Mouse (Mus musculus) cerebellum, adult 8-10 months (tissue): Measurements from ENCODE around the gene Mtfp1.

ENCODE experiments used
- DNase-seq: peaks from one replicate; pipeline ENCODE4 v3.0.0; 2022

Mtfp1 gene

DNA sequence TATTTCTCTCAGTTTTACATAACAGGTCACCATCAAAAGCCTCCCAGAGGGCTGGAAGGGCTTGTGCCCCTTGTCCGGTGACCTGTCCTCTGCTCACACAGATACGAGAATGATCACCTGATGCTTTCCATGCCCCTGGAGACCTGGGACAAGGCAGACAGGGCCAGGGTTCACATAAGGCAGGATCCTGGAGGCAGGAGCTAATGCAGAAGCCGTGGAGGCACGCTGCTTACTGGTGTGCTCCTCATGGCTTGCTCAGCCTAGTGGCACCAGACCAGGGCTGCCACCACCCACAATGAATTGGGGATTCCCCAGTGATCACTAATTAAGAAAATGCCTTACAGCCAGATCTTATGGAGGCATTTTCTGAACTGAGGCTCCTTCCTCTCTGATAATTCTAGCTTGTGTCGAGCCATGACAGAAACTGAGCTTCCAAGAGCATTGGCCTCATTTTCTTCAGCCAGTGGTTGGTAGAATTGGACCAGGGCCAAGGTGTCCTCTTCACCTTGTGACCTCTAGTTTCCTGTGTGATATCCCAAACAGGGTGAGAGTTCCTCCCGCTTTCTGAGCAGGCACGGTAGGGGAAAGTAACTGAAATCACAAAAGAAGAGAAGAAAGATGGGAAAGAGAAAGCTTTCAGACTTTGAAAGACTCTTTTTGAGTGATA, 16.8 kb downstream of the Mtfp1 start:
- DNase-seq, result no peak

DNA sequence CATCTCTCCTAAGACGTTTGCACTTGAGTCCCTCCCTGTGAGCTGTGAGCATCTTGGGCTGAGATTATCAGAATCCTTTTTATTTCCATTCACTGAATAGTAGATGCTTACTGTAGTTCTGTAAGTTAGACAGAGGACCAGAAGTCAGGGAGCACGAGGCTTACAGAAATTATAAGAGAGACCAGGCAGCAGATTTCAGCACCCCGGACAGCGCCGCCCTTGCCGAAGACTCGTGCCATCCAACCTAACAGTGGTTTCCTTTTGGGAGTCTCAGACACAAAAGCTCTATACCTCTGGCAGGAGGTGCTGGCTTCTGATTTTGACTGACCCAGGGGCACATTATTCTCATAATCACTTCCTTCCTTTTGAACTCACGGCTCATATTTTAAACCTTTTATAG, 18.6 kb downstream of the Mtfp1 start:
- no peak for DNase-seq

DNA sequence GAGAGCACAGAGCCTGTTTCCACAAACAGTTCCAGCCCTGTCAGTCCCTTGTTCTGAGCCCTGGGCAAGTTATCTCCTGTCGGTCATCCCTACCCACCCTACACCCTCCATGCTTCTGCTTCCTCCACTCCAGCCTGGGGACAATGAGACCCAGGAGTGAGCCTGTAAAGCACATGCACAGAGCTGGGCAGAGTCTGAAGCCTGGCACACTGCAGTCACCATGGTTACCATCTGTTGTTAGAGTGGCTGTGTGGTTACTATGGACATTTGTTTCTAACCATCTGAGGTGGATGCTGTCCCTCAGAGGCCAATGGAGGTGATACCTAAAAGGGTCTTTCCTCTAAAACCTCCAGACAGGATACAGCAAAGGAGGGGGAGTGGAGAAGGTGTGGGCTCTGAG, 25.6 kb downstream of the Mtfp1 start:
- no peak for DNase-seq

DNA sequence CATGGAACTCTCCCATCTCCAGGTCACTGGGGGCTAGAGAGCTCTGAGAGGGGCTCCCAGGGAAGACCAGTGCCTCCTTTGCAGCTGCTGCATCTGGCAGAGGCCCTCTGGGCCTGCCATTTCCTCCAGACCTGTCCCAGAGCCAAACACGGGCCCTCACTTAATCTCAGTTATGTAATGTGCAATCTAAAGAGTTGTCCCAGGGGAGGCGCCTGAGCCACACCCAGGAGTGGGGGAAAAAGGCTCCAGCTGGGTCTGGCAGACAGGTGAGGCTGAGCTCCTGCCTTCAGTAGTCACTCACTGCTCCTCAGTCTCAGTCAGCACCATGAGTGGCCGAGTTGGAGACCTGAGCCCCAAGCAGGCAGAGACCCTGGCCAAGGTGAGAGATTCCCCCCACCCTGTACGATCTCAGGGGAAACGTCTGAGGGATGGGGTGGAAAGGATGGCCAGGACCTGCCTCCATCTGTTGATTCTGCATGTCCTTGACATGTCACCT, 30.6 kb downstream of the Mtfp1 start, which contains the start of gene Sec14l3:
Sec14l3 (plus strand) TSS at position 215 of the 496 bp plus-strand sequence.
- no peak for DNase-seq

DNA sequence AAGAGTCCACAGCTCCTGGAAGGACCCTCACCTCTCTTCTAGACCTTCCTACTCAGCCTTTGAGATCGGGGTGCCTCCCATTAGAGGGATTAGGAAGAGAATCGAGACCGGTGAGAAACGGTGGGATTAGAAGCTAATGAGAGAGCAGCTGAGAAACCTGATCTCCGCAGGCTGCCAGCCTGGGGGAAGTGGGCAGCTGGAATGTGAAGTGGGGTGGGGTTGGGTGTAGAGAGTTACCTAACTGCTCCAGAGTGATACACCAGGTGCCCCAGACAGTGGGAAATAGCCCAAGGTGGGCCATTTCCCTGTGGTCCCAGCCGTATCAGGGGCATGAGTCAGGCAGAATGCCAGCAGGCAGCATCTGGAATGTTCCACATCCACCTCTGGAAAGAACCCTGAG, 32.3 kb downstream of the Mtfp1 start:
- DNase-seq, result no peak

DNA sequence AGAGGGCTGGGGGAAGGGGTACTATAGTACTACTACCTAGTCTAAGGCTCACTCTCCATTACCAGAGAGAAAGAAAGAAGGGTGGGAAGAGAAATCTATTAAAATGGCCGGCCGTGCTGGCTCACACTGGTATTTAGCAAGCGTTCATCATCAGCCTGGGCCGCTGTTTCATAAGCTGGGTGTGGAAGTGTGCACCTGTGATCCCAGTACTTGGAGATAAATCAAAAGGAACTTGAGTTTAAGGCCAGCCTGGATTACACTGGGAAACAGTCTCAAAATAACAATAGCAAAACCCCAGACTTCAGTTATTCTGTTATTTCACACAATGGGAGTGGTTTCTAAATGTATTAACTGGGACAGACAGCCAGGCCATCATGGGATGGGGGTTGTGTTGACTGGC, 32.7 kb downstream of the Mtfp1 start:
- DNase-seq, result no peak

DNA sequence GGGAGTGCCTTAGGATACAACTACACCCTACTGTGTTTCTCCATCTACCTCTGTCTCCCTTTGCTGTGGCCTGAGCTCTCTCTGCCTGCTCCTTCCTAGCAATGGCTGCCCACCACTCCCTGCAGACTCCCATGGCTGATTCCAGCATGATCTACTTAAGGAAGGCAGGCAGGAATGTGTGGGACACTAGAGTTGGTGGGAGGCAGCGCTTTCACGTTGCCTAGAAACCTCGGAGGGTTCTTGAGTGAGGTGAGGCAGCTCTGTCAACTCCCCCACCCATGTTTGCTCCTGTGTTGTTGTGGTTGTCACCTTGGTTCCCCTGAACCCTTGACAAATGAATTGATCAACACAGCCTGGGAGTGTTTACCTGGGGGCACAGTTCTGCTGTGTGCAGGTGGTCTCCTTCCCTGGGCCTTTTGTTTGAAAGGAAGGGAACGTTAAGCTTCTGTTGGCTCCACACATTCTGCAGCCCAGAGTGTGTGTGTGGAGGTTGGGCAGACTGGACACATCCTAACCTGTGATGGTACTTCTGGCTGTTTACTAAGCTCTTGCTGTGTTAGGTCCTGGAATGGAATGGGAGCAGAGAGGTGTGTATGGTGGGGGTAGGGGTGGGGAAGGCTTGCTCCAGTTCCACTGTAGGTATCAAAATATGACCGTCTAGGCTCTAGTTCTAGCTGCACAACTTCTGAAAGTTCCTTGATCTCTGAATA, 34.2 kb downstream of the Mtfp1 start:
- DNase-seq, result no peak

DNA sequence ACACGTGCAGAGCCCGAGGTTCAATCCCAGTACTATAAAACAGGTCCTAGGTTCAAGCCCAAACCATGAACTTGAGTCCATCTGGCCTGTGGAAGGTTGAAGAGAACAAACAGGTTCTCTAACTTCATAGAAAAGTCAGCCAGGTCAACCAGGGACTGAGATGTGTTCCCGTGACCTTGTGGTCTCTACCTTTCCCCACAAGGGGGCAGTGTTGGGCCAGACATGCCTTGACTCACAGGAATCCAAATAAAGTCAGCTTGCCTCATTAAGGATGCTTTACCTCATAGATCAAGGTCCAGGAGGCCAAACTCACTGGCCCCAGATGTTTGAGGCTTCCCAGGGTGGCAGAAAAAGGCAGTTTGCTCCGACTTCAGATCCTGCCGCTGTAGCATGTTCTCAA, 41.7 kb downstream of the Mtfp1 start:
- peak; percentile 64 for DNase-seq

DNA sequence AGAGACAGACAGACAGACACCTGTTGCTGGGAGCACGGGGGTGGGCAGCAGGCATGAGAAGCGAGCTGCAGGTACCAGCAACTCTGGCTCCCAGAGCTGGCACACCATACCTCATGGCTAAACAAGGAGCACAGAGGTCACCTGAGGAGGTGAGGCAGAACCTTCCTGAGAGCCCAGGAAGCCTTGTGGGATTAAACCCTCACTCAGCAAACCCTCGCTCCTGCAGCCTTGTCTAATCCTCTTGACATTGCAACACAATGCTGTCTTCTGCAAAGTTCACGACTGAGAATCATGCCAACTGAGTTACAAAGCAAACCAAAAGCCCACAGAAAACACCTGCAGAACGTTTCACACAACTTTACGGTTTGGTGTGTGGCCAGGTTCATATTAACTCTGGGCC, 46.8 kb downstream of the Mtfp1 start:
- no peak for DNase-seq

DNA sequence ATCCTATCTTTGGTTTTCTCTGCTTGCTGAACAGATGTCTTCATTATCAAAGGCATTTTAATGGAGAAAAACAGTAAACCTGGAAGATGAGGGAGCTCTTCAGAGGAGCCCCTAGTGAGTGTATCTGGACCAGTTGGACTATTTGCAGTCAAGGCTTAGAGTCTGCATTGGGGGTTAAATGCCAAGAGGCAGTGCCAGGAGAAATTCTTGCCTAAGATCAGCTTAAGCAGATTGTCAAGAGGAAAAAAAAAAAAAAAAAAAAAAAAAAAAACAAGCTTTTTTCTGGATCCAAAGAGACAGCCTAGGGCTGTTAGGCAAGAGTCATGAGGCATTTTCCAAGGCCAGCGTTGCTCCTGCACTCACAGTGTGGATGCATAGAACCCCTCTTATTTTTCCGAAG, 47.5 kb downstream of the Mtfp1 start:
- DNase-seq, result no peak

DNA sequence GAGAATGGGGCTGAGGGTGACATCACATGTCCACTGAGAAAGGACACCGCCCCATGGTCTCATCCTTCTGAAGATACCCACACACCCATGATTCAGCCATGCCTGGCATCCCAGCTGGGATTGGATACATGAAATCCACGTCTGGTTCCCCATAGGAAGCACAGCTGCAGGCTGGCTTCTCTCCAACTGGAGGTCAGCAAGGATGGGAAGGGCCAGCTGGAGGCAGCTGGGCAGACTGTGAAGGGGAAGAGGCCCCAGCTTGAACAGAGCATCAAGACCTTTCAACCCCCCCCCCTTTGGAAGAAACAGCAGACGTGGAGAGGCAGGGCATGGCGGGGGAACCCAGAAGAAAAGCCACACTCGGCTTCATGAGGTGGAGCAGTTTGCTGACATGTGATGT, 48.7 kb downstream of the Mtfp1 start:
- DNase-seq, result no peak

DNA sequence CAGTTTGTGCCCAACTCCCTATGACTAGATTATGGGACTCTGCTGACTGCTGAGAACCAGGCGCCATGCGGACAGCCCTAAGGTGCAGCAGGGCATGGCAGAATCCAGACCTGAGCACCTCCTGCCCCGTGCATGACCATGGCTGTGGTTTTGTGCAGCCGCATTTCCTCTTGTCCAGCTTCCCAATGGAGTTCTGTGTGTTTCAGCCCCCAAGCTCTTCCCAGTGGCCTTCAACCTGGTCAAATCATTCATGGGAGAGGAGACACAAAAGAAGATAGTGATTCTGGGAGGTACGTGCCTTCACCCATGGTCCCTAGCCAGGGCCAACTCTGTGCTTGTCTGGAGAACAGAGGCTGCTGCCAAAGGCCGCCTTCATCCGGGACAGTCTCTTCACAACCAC, 52.2 kb downstream of the Mtfp1 start:
- DNase-seq, result no peak
